Mouse (Mus musculus): ENCODE results near the gene Gm10322.

DNA sequence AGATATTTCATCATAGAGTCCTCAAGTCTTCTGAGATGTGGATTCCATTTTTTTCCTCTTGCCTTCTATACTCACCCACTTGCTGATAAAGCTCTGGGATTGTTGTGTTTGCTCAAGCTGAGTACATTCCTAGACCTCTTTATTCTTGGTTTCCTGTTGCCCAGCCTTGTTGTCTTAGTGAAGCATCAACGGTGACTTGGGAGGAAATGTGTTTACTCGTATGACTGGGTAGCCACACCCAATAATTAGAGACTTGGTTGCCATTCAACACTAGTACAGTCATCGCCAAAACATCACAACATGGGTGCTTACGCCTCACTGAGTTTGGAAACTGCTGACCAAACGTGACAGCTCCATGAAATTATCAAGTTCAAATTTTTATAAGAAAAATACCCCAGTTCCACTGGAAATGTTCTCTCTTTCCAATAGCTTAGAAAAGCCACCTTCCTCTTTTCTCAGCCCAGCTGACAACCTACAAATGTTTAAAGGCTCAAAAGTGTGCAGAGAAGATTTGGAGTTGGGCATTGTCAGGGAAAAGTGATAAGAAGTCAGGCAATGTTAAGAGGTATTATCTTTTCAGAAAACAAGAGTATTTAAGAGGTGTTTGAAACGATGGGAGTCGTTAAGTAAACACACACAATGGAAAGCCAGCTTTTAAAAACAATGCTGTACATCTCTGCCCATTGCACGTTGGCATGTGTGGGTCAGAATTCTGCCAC lies 27.0 kb downstream of the Gm10322 start:
- TF ChIP-seq CTCF (IDR thresholded peaks at IDR 0.05; ENCODE audit: low read depth, low read length) (no peak), GATA1 (IDR thresholded peaks at IDR 0.05; ENCODE audit: borderline replicate concordance, low read length) (no peak), TAL1 (conservative IDR thresholded peaks at IDR 0.05; ENCODE audit: low read depth, low read length) (no peak)
